Mouse (Mus musculus) 3134 (cell line): ENCODE results near the gene Pparg.

Source experiments
- DNase-seq: peaks from one replicate; pipeline ENCODE4 v3.0.0-alpha.2; 2011; ENCODE audit warnings: low spot score; ENCODE audit not compliant: insufficient read length; ENCODE audit errors: extremely low read depth

The Pparg gene

DNA sequence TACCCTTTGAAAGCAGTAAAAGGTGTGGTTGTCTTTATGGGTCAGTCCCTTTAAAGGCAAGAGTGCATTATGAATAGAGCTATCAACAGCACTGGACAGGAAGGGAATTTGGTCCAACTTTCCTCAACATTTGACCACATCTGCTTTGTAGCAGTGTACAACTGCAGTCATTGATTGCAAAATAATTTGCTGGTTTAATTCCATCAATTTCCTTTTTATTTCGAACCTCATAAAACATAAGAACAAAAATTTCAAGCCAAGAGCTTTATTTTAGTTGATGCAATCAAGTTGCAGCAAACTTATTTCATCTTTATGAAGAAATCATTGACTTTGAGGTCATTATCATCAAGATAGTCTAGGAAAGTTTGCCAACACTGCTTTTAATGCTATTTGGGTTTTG is 91.8 kb downstream of the Pparg start:
- DNase-seq, result no peak

- peak; percentile 80 for DNase-seq
These were observed 102.1 kb downstream of the Pparg start for GRCm38 (mm10) chr6:115462743-115463337.

GRCm38 (mm10) chr6:115463338-115463737 is 102.6 kb downstream of the Pparg start:
- no peak for DNase-seq

GRCm38 (mm10) chr6:115464661-115465060 is 103.9 kb downstream of the Pparg start:
- DNase-seq, result no peak

- no peak for DNase-seq
These were observed 104.7 kb downstream of the Pparg start for GRCm38 (mm10) chr6:115465463-115465862.

GRCm38 (mm10) chr6:115465876-115466275 is 105.1 kb downstream of the Pparg start:
- no peak for DNase-seq

DNA sequence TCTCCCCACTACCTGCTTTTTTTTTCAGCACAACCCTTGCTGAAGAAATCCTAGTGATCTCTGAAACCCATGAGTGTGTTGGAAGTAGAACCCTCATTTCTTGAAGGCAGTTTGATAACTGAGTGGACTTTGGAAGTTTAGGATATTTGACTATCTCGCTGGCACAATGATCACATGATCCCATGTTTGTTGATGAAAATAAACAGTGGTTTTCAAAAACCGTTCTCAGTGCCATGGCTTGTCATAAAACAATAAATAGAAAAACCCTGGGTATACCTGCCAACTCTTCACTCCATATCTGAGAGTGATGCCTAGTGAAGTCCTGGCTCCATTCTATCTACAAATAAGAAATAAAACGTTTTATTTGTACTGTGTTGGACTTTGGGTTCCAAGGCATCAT is 105.8 kb downstream of the Pparg start:
- DNase-seq, result no peak

DNA sequence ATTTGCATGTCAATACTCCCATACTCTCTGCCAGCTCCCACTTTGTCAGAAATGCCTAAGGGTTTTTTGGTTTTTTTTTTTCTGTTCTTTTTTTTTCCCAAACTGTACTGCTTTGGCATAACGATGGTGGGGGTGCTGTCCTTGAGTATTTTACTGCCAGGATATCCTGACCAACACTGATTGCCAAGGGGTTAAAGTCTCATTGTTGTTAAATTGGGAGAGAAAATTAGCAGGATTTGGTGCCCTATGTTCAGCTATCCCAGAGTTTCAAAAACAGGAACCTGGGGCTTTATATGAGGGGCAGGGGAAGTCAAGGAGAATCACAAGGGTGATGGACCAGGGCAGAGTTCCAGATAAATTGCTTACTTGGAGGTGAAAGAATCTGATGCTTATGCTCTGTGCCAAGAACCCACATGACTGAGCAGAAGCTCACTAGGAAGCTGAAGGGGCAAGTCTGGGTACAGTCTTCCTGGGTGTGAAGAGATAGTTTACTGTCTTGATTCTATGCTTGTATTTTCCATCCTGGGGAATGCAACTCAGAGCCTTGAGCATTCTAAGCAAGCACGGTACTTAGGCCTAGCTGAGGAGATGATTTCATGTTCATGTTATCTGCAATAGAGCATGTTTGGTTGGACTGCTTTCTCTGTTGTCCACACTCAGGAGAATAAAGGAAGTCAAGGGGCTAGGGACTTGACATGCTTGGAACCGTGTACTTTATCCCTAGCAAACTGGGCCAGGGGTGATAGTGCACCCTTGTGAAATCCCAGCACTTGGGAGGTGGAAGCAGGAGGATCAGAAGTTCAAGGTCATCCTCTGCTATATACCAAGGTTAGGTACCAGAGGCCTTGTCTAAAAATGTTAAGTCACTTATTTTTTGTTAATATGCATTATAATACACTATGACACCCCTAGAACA is 109.2 kb downstream of the Pparg start:
- peak; percentile 20 for DNase-seq

DNA sequence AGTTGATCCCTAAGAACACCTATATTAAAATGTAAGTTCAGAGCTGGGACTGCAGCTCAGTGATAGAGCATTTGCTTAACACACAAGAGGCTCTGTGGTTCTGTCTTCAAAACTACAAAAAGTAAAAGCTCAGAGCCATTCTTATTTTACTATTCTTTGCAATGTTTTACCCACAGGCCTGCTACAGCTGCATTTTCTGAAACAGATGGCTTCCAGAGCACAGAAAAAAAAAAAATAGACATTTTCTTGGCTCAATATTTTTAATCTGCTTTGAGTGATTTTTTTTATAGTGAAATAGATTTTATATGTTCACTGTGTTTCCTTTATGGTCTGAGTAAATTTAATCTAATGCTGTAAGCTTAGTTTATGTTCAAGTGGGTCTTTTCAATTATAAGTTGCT is 111.2 kb downstream of the Pparg start:
- no peak for DNase-seq

DNA sequence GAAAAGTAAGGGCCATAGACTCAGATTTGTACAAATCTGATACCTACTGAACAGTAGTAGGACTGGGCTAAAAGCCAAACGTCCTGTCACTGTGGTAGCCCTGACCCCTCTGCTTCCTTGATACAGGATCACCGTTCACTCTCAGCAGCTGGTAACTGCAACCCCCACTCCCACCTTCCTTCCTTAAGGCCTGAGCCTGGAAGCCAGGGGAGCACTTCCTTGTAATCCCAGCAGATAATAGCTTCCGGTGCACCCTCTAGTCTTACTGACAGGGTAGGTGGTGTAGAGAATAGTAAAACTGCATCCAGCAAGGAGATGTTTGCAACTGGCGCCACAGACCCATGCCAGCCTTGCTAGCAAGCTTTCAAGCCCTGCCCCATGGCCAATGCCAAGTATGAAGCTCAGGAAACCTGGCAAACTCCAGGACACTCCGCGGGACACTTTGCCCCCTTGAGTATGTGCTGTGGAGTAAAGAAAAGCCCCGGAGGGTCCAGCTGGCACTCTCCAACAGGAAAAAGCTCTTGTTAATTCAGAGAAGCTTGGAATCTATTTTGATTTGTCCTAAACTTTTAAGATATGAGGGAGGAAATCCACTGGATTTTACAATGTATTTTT is 116.4 kb downstream of the Pparg start:
- no peak for DNase-seq

DNA sequence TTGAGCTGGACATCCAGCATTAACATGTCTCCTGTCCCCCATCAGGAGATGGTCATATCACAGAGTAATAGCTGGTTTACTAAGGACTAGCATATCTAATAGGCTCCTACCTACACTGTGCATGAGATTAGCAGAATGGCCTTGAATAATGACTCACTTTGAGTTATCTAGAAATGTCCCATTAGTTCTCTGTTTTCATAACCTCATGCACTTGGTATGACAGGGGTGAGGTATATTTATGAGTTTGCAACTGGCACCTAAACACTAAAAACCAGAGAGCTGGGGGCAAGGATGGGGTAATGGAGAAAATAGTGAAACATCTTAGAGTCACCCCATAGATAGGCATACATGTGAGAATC is 119.2 kb downstream of the Pparg start:
- no peak for DNase-seq

DNA sequence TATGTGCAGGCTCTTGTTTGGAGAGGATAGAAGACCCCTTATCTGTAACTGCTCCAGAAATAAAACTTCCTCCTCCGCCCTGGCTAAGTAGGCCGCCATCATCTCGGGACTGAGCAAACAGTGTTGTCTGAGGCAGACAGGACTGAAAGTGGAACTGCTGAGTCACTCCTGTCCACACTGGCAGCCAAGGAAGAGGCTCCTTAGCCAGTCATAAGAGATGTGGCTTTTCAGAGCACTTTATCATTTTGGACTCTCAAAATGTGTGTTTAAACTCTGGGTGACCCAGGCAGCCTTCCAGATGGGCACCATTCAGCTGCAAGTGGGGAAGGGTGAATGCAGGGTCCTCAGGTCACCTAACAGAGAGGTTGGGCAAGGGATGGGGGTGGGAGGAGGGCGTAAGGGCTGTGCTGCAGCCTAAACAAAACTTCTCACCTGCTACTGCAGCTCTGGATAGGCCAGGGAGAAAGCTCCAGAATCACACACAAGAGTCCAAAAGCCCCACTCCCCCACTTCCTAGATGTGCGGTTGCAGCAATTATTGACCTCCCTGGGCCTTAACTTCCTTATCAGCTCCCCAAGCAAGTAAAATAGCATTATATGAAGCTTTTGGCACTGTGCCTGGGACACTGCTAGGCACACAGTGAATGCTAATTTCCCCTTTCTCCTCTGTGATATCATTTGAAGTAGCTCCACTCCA is 119.7 kb downstream of the Pparg start:
- DNase-seq, result peak; percentile 66

GRCm38 (mm10) chr6:115481018-115481354 is 120.2 kb downstream of the Pparg start:
- DNase-seq, result no peak

DNA sequence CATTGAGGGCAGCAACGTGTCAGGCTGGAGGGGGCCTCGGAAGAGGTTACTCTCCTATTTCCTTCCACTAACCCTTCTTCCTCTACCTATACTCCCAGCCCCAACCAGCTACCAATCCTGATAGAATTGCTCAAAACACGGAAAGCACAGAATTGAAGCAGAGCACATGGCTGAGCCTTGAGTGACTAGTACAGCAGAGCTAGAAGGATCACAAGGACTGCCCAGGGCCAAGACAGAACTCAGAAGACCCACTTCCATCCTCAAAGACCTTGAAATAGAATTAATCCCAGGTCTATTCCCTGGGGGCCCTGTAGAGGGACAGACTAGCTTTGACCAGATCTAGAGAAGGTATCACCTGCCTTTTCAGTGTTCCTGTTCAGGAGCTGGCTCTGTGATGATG is 120.9 kb downstream of the Pparg start:
- no peak for DNase-seq

- DNase-seq, result no peak
These were observed 124.9 kb downstream of the Pparg start for GRCm38 (mm10) chr6:115485635-115486034.

- no peak for DNase-seq
These were observed 129.1 kb downstream of the Pparg start for GRCm38 (mm10) chr6:115489831-115490230.

DNA sequence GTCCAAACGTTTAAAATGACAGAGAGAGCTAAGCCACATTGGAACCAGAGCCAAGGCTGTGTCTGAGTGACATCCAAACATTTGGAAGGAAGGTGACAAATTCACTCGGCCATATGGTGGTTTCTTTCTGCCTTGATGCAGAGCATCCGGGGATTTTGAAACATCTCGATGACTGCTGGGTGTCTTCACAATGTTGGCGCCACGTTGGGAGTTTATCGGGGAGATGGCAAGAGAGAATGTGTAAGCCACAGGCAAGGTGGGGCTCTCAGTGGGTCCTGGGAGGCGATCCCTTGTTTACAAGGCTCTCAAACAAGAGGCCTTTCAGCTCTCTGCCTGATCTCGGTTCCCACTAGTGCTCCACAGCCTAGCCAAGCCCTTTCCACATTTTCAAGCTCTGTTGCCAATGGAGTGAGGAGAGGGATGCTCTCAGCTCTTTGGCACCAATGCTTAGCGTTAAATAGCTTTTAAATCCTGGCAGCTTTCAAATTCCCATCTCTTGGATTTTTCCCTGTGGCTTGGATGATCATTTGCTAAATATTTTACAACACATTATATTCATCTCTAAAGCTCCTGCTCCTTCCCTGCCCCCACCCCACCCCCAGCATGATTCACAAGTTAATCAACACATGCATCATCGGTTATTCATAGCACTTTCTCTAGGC is 132.3 kb downstream of the Pparg start:
- peak; percentile 91 for DNase-seq

DNA sequence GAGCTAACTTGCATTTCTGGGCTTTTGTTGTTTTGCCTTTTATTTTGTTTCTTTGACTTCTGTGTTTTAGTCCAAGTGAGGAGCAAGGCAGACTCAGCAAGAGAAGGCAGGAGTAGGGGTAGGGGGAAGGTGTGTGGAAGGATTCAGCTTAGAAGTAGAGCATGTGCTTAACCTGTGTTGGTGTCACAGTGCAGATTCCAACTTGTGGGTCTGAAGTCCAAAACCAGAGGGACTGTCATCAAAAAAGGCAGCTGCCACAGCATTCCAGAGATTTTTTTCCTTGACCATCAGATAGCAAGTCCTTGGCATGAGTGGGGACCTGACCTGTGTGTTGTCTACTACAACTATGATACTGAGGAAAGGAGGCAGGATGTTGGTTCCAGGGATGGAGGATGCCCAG is 133.1 kb downstream of the Pparg start:
- DNase-seq, result peak; percentile 81

- DNase-seq, result no peak
These were observed 138.8 kb downstream of the Pparg start for GRCm38 (mm10) chr6:115499540-115499939.

DNA sequence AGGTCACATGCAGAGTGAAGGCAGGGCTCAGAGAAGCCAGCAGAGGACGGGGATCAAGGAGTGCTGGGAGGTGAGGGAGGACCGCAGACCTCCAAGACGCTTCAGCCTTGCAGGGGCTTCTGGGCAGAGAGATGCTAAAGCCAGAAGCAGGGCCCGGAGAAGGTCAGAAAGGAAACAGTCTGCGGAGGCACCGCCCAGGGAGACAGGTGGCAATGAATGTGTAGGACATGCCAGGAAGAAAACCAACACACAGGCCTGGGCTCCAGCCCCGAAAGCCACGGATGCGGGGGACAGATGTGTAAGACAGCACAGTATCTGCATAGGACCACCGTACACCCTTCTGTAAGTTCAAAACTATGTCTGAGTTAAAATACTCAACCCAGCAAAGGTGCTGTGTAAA is 139.5 kb downstream of the Pparg start:
- no peak for DNase-seq

DNA sequence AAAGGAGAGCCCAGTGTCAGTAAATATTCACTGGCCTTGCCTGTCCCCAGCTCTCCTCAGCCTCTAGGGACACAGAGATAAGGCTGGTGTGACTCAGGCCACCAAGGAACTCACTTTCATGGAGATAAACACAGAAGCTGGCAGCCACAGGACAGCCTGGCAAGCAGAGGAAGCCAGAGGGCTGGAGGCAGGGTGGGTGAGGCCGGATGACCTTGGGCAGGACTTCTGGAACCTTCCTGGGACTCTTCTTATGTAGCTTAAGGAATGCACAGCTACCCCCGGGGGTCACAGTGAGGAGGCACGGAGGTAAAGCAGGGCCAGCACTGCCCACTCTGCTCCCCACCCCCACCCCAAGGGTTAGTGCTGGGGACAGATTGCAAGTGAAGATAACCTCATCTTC is 140.4 kb downstream of the Pparg start:
- DNase-seq, result peak; percentile 47
